Mouse (Mus musculus) layer of hippocampus, postnatal 10 days (tissue): ENCODE results near the gene Oxnad1. TPM values are rescaled to one million over a fixed set of nuclear protein-coding genes. Genes with fewer than 3 reads are reported as not detected.

Experiments
- DNase-seq, 2 experiments: peaks; one replicate each; pipeline ENCODE4 v3.0.0; 2021; ENCODE audit warnings: low spot score in 2 of 2
- long read RNA-seq: library from polyadenylated mRNA; stranded (forward); transcript quantifications from one replicate; pipeline ENCODE4 v2.0.0, GENCODE M21; 2023
- total RNA-seq, 2 experiments: library from RNA; stranded (reverse); gene quantifications; 2 replicates each; pipeline ENCODE4 v1.2.3; 2021

Gene Oxnad1
- total RNA-seq = 10 to 100 TPM; 19.0 to 20.3 TPM
- long read RNA-seq, transcript Oxnad1-201 (8 exons, 2,376 nt) = major isoform, 5 of 7 reads
- long read RNA-seq, partial matches to known transcripts = 0 of 7 reads
- long read RNA-seq, other reads (novel, unspliced or antisense) = 2 of 7 reads

- no peak for DNase-seq
Observed at GRCm38 (mm10) chr14:32084761-32085485, at the start of gene Oxnad1. Gene Oxnad1 (plus strand): TSS chr14:32085374.

GRCm38 (mm10) chr14:32036482-32036881 is 48.7 kb upstream of the Oxnad1 start:
- no peak for DNase-seq

- DNase-seq = no peak
Observed at GRCm38 (mm10) chr14:32037661-32038252, 47.4 kb upstream of the Oxnad1 start.

GRCm38 (mm10) chr14:32042108-32042507 is 43.1 kb upstream of the Oxnad1 start:
- DNase-seq = no peak

- DNase-seq = no peak
Observed at GRCm38 (mm10) chr14:32046357-32046756, 38.8 kb upstream of the Oxnad1 start.

- DNase-seq = no peak
Observed at GRCm38 (mm10) chr14:32050171-32050570, 35.0 kb upstream of the Oxnad1 start.

GRCm38 (mm10) chr14:32053895-32054294 is 31.3 kb upstream of the Oxnad1 start:
- no peak for DNase-seq

- no peak for DNase-seq
Observed at GRCm38 (mm10) chr14:32054788-32055187, 30.4 kb upstream of the Oxnad1 start.

- DNase-seq = no peak
Observed at GRCm38 (mm10) chr14:32055781-32056180, 29.4 kb upstream of the Oxnad1 start.

GRCm38 (mm10) chr14:32056675-32057074 is 28.5 kb upstream of the Oxnad1 start:
- no peak for DNase-seq

GRCm38 (mm10) chr14:32057664-32058063 is 27.5 kb upstream of the Oxnad1 start:
- no peak for DNase-seq

GRCm38 (mm10) chr14:32061398-32061797 is 23.8 kb upstream of the Oxnad1 start:
- no peak for DNase-seq

GRCm38 (mm10) chr14:32072807-32073206 is 12.4 kb upstream of the Oxnad1 start:
- no peak for DNase-seq

GRCm38 (mm10) chr14:32073211-32073685 is 11.9 kb upstream of the Oxnad1 start:
- peak in 1 of 2 experiments; percentile 26 for DNase-seq

GRCm38 (mm10) chr14:32073901-32074300 is 11.3 kb upstream of the Oxnad1 start:
- DNase-seq = no peak

GRCm38 (mm10) chr14:32076896-32077575 is 8.1 kb upstream of the Oxnad1 start:
- peak; percentile 71 to 76 for DNase-seq

GRCm38 (mm10) chr14:32081026-32081425 is 4.1 kb upstream of the Oxnad1 start:
- DNase-seq = no peak

- DNase-seq = no peak
Observed at GRCm38 (mm10) chr14:32082891-32083290, 2.3 kb upstream of the Oxnad1 start.

- DNase-seq = no peak
Observed at GRCm38 (mm10) chr14:32083466-32083865, 1.7 kb upstream of the Oxnad1 start.

- peak; percentile 99 for DNase-seq
Observed at GRCm38 (mm10) chr14:32085486-32086201, 470 bp downstream of the Oxnad1 start, which contains the start of gene Dph3. Gene Dph3 (minus strand): TSS chr14:32085729.

- no peak for DNase-seq
Observed at GRCm38 (mm10) chr14:32086226-32086625, 1.1 kb downstream of the Oxnad1 start.
